Mouse (Mus musculus): Measurements from ENCODE around the gene Cdc20b.

- no peak for TF ChIP-seq POLR2A (IDR thresholded peaks at IDR 0.05; ENCODE audit: control insufficient read depth in 1 of 2, insufficient read depth in 1 of 2, low read depth in 1 of 2, low read length in 2 of 2, poor library complexity in 1 of 2)
- no peak for TF ChIP-seq SMC3 (IDR thresholded peaks at IDR 0.05; ENCODE audit: low read depth, low read length)
- TF ChIP-seq MAX (IDR thresholded peaks at IDR 0.05; ENCODE audit: low read length), result no peak
Measured at GRCm38 (mm10) chr13:113044876-113045275, 10.0 kb downstream of the Cdc20b start.

Measured in MEL (cell line).